Mouse (Mus musculus) forelimb bud, embryonic 11.5 days (tissue): ENCODE data around the gene Spats2.

Experiments used
- DNase-seq: peaks from one replicate; pipeline ENCODE4 v3.0.0-alpha.2; 2012; ENCODE audit warnings: low read depth, low spot score

Gene Spats2

DNA sequence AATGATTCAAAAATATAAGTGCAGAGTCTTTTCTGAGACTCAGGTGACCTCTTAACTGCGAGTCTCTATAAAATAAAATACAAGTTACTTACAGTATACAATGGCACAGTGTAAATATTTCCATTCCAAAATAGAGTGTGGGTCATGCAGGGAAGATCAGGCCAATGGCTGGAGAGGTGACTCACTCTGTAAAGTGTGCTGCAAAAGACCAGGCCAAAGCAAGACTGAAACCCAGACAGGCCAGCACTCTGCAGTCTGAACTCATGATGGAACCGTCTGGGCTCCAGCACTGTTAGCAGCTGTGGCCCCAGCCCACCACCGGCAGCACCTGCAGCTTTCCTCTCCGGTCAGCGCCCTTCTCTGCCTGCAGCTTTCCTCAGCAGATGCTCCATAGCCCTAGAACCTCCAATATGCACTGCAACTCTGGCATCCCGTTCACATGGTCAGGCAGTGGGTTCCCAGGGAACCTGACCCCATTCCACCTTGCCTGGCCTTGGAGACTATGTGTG lies 129.6 kb downstream of the Spats2 start:
- no peak for DNase-seq

DNA sequence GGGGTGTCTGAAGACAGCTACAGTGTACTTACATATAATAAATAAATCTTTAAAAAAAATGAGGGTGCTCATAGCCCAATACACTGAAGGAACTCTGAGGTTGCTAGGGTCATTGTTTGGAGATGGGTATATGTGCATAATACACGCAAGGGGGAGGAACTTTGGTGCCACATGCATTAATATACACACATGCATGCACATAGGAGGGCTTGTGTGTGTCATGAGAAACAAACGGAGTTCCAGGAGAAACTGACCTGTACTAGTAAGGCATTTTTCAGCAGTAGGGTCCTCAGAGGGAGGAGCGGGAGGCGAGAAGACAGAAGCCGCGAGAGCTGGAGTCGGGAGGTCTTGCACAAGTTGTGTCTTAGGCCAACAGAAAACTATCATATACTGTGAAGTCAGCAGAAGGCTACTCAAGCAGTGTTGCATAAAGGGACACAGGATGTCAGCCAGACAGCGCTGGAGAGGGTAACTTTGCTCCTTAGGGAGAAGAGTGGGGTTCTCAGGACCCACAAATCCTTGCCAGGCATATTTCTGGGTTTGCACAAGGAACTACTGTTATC lies 133.5 kb downstream of the Spats2 start:
- DNase-seq: no peak

DNA sequence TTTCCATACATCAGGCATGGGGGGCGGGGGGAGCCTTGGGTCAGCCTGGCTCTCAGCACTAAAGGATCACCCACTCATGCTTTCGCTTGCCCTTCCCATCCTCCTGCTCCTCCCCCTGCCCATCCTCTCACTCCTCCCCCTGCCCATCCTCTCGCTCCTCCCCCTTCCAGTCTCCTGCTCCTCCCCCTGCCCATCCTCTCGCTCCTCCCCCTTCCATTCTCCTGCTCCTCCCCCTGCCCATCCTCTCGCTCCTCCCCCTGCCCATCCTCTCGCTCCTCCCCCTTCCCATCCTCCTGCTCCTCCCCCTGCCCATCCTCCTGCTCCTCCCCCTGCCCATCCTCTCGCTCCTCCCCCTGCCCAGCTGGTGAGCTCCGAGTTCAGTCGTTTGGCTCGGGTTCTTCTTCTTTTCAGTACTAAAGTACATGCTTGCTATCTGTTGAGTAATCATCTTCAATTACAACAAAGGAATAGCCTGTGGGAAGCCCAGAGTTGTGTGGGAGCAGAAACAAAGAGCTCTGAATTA lies 134.1 kb downstream of the Spats2 start:
- DNase-seq: peak; percentile 62

- DNase-seq: no peak
Observed at GRCm38 (mm10) chr15:99262702-99263101, 137.0 kb downstream of the Spats2 start.
